Mouse (Mus musculus) frontal cortex, postnatal 36 days (tissue): ENCODE results near the gene Scn5a.
A peak's percentile ranks its signal among the peaks of the same experiment; 100 is the strongest.

Experiments
- DNase-seq, 2 experiments: peaks; one replicate each; pipeline ENCODE4 v3.0.0; 2022; ENCODE audit warnings: low spot score in 2 of 2

Scn5a gene

DNA sequence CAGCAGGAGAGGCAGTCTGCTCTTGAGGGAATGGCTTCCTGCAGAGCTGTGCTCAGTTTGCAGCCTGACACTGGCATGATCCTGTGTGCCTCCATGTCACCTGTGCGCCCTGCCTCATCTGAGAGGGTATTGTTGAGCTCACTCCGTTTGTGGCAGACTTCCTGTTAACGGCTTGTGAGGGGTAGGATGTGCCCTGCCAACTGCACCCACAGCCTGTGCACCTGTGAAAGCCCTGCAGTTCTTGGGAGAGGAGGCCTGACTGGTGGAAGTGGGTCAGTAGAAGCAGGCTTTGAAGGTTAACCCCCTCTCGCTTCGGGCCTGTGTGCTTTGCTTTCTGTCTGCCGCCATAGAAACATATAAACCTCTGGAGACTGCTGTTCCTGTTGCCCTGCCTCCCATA lies 113.8 kb downstream of the Scn5a start:
- no peak for DNase-seq

- peak; percentile 69 to 84 for DNase-seq
Measured at GRCm38 (mm10) chr9:119460410-119460809, 118.4 kb downstream of the Scn5a start.

DNA sequence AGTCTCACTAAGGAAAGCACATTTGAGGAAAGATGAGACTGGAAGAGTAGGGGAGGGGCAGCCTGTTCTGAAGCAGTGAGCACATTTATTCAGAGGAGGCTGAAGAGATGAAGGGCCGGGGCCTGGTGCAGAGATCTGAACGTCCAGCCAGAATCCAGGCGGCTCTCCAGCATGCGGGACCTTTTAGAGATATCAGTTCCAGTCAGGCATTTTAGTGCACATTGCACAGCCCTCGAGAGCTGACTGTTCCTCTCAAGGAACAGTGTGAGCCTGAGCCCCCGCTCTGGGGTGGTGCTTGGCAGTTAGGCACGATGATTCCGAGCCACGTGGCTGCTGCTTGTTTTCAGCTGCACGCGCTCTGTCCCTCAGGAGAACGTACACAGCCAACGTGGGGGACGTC lies 121.7 kb downstream of the Scn5a start:
- no peak for DNase-seq

- DNase-seq, result no peak
Measured at GRCm38 (mm10) chr9:119455967-119456366, 122.8 kb downstream of the Scn5a start.

DNA sequence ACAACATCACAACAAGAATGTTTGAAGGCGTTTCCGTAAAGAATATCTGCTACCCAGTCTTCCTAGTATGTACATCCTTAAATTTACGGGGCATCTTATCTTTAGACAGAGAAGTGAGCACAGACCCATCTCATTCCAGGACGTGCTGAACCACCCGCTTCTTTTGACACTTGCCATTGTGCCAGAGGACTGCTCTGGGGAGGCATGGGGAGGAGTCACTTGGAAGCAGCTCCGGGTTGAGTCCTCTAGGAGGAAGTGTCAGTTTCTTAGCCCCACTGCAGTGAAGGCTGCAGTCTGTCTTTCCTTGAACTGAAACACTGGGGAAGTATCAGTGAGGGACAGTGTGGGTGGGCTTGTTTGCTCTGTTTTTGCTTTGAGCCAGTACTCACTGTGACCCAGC lies 133.1 kb downstream of the Scn5a start:
- no peak for DNase-seq

GRCm38 (mm10) chr9:119444738-119445429 lies 133.9 kb downstream of the Scn5a start, which contains the start of gene Exog:
Gene Exog (plus strand): TSS chr9:119444943.
- peak; percentile 98 to 99 for DNase-seq

- DNase-seq, result peak in 1 of 2 experiments; percentile 39
Measured at GRCm38 (mm10) chr9:119438498-119439000, 140.3 kb downstream of the Scn5a start.

DNA sequence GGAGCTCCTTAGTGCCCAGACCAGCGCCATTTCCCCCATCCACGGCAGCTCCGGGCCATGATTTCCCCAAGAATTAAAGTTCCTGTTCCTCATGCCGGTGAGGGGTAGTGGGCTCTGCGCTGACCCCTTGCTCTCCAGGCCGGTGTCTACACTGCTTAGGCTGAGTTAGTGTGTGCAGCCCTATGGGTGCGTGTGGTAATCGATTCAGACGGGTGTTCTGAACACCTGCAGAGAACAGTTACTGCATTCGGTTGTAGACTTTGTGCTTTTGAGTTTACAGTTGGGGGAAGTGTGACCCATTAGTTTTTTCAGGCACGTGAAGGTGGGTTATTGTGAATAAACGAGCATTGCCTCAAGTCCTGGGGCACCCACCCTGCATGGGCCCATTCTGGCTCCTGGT lies 140.8 kb downstream of the Scn5a start:
- no peak for DNase-seq

- no peak for DNase-seq
Measured at GRCm38 (mm10) chr9:119435855-119436254, 143.0 kb downstream of the Scn5a start.
